Mouse (Mus musculus) bone marrow macrophage, adult 2 months (primary cell): ENCODE measurements around the gene Olfr1242. TPM values are rescaled to one million over a fixed set of nuclear protein-coding genes. Genes with fewer than 3 reads are reported as not detected.

Experiments used
- H3K27ac ChIP-seq: 2 replicates; pipeline ENCODE4 v1.5.1; 2012; ENCODE audit warnings: low read depth, low read length; ENCODE audit not compliant: insufficient read depth
- H3K4me1 ChIP-seq: 2 replicates; pipeline ENCODE4 v1.6.1; 2012; ENCODE audit warnings: low read length; ENCODE audit not compliant: control insufficient read depth, insufficient read depth
- H3K4me3 ChIP-seq: 2 replicates; pipeline ENCODE4 v1.5.1; 2012; ENCODE audit warnings: mild to moderate bottlenecking, low read length, moderate library complexity; ENCODE audit not compliant: insufficient read depth
- CTCF ChIP-seq: IDR thresholded peaks from 2 replicates; pipeline ENCODE4 v1.5.1; 2012; ENCODE audit warnings: low read depth, mild to moderate bottlenecking, low read length, moderate library complexity
- POLR2A ChIP-seq: IDR thresholded peaks from 2 replicates; pipeline ENCODE4 v1.6.1; 2012; ENCODE audit warnings: mild to moderate bottlenecking, low read depth, low read length, borderline replicate concordance
- polyA plus RNA-seq: library from polyadenylated mRNA; stranded (reverse); fragments of >200 nt; gene quantifications from 2 replicates; pipeline ENCODE4 v1.2.4, GENCODE M21; 2012; ENCODE audit not compliant: missing spikeins, insufficient read depth, insufficient read length

Olfr1242 gene
- polyA plus RNA-seq, result not detected in 2 replicates

DNA sequence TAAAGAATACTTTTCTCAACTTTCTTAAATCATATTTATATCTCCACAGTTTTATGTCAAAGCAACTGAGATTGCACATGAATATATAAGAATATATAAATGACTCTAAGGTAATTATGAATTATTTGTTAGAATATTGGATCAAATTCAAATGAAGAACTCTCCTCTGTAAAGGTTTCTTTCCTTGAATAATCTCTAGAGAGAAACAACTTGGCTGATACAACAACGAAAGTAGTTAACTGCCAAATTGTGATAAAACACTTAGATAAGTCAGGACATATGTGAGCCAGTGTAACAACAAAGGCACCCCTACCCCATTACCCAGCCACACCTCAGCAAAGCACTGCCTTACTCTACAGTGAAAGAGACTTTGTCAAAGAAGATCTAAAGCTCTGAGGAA lies at the start of gene Olfr1242:
Gene Olfr1242, minus strand, starts transcription at position 101 of the 400 bp plus-strand sequence.
- no peak within 1 kb of the TSS for H3K27ac ChIP-seq
- H3K4me3 ChIP-seq, result no peak within 1 kb of the TSS
- no peaks in the 10 kb centered on the region for H3K4me1 ChIP-seq
- TF ChIP-seq POLR2A (no peak), CTCF (no peak)

DNA sequence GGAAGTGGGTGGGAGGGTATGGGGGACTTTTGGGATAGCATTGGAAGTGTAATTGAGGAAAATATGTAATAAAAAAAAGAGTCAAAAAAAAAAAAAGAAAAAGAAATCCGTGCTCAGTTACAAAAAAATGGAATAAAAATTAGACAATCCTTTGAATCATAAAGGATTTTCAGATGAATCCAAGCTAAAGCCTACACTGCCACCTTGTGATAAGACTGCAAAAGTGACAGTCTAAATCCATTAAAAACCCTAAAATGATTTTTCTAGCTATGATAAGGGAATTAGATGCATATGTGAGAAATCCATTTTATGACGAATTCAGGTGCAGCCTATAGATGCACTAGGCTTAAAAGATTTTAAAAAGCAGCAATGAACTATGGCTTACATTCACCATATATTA lies 46.4 kb upstream of the Olfr1242 start:
- peaks cover 5% of the 10 kb centered on the region for H3K4me1 ChIP-seq
- H3K4me3 ChIP-seq, result no peak overlapping the region
- H3K27ac ChIP-seq, result no peak overlapping the region
- TF ChIP-seq CTCF, result no peak
- no peak for TF ChIP-seq POLR2A

DNA sequence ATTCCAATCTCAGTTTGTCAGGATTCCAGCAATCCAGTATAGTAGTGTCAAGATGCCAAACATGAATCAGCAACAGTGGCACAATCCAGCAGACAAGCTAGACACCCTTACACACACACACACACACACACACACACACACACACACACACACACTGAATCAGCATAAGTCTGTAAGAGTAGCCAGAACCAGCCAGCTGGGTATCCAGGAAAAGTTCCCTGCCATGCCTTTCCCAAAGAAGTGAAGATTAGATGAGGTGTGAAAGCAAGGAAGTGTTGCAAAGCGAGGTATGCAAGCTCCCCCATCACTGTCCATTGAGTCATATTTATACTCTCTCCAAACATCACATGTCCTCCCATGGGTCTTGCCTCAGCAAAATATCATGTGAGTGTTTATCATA lies 41.8 kb upstream of the Olfr1242 start:
- no peak for TF ChIP-seq POLR2A
- no peak for TF ChIP-seq CTCF
- Histone ChIP-seq H3K4me1 (peaks cover 5% of the 10 kb centered on the region), H3K27ac (peak overlapping the region; percentile 63), H3K4me3 (no peak overlapping the region)

- no peaks in the 10 kb centered on the region for H3K4me1 ChIP-seq
- TF ChIP-seq POLR2A (no peak), CTCF (no peak)
- no peak within 1 kb of the TSS for H3K27ac ChIP-seq
- no peak within 1 kb of the TSS for H3K4me3 ChIP-seq
Observed at GRCm38 (mm10) chr2:89531387-89531786, 33.3 kb upstream of the Olfr1242 start, which contains the start of gene Olfr1243. Olfr1243 (minus strand) TSS chr2:89531487.

GRCm38 (mm10) chr2:89487026-89487425 lies 11.1 kb downstream of the Olfr1242 start, which contains the start of gene Olfr1241:
Olfr1241 (minus strand) TSS chr2:89487126.
- Histone ChIP-seq H3K4me3 (no peak within 1 kb of the TSS), H3K27ac (no peak within 1 kb of the TSS), H3K4me1 (no peaks in the 10 kb centered on the region)
- no peak for TF ChIP-seq POLR2A
- TF ChIP-seq CTCF, result no peak

- TF ChIP-seq CTCF (no peak), POLR2A (no peak)
Observed at GRCm38 (mm10) chr2:89442900-89443299, 55.2 kb downstream of the Olfr1242 start, which contains the start of gene Olfr1240. Olfr1240 (minus strand) TSS chr2:89443000.

More at GRCm38 (mm10) chr2:89442900-89443299, 55.2 kb downstream of the Olfr1242 start, which contains the start of gene Olfr1240:
- Histone ChIP-seq H3K4me3 (no peak within 1 kb of the TSS), H3K4me1 (no peaks in the 10 kb centered on the region), H3K27ac (no peak within 1 kb of the TSS)

Other genes with a start within 250 kb of the Olfr1242 start
- not detected in 2 replicates for gene Olfr1228, start 244.3 kb downstream of the Olfr1242 start, polyA plus RNA-seq
- gene Olfr1229, start 210.3 kb downstream of the Olfr1242 start, polyA plus RNA-seq, result not detected in 2 replicates
- gene Olfr1230, start 201.1 kb downstream of the Olfr1242 start, polyA plus RNA-seq, result not detected in 2 replicates
- not detected in 2 replicates for gene Olfr1231, start 191.3 kb downstream of the Olfr1242 start, polyA plus RNA-seq
- not detected in 2 replicates for gene Olfr1232, start 168.7 kb downstream of the Olfr1242 start, polyA plus RNA-seq
- not detected in 2 replicates for gene Olfr1233, start 155.9 kb downstream of the Olfr1242 start, polyA plus RNA-seq
- not detected in 2 replicates for gene Olfr1234, start 133.5 kb downstream of the Olfr1242 start, polyA plus RNA-seq
- gene Olfr1238, start 88.7 kb downstream of the Olfr1242 start, polyA plus RNA-seq, result not detected in 2 replicates
- gene Olfr1239, start 77.9 kb downstream of the Olfr1242 start, polyA plus RNA-seq, result not detected in 2 replicates
- not detected in 2 replicates for gene Olfr1240, start 55.3 kb downstream of the Olfr1242 start, polyA plus RNA-seq
- not detected in 2 replicates for gene Olfr1241, start 11.2 kb downstream of the Olfr1242 start, polyA plus RNA-seq
- gene Olfr1243, start 33.2 kb upstream of the Olfr1242 start, polyA plus RNA-seq, result not detected in 2 replicates
- gene Olfr1245, start 80.1 kb upstream of the Olfr1242 start, polyA plus RNA-seq, result not detected in 2 replicates
- 0.11 TPM in 1 of 2 replicates, not detected in the other for gene Olfr1246, start 94.8 kb upstream of the Olfr1242 start, polyA plus RNA-seq
- not detected in 2 replicates for gene Olfr1247, start 115.8 kb upstream of the Olfr1242 start, polyA plus RNA-seq
- not detected in 2 replicates for gene Olfr1248, start 119.9 kb upstream of the Olfr1242 start, polyA plus RNA-seq
- gene Olfr1249, start 136.6 kb upstream of the Olfr1242 start, polyA plus RNA-seq, result not detected in 2 replicates
- gene Olfr1250, start 163.1 kb upstream of the Olfr1242 start, polyA plus RNA-seq, result not detected in 2 replicates
- not detected in 2 replicates for gene Olfr1251, start 173.6 kb upstream of the Olfr1242 start, polyA plus RNA-seq
- gene Olfr1252, start 226.7 kb upstream of the Olfr1242 start, polyA plus RNA-seq, result not detected in 2 replicates